In genomic region chr11:49273834-49274519, GRCm38 (mm10) we compare ENCODE assay signal across 34 mouse cellular contexts. TPM values are rescaled to one million over a fixed set of nuclear protein-coding genes. Genes with fewer than 3 reads are reported as not detected.
DNase-seq lines count a peak whose midpoint lies in the region; ATAC-seq and TF ChIP-seq lines count a peak whose summit lies in the region.
"Had no signal": no experiment of that assay in that cellular context is flagged by ENCODE, and none has a peak within 500 bp of the region (broad histone marks: within the 10 kb centered on the region; RNA-seq: fewer than 3 reads in every experiment).

No protein-coding gene starts in this region.

- DNase-seq in heart, adult 11 months = peak; percentile 82
- no peak for DNase-seq in heart, postnatal 14 days
- no peak for DNase-seq in neural tube, embryonic 10.5 days (ENCODE audit: extremely low spot score, low spot score)
- DNase-seq in hindbrain, postnatal 0 days (ENCODE audit: low spot score) = peak; percentile 39
- no peak for DNase-seq in frontal cortex, adult 2 months (ENCODE audit: extremely low spot score in 1 of 2, low spot score in 1 of 2)
- no peak for DNase-seq in frontal cortex, postnatal 10 days (ENCODE audit: low spot score in 2 of 2)
- DNase-seq: B cell, adult 2 months; cerebellum, adult 2 months; gastrocnemius, adult 2 months; heart, postnatal 4 days; kidney, adult 8-10 months; kidney, postnatal 36 days; liver, embryonic 13.5 days; lung, embryonic 14.5 days; retina, postnatal 1 day; right cerebral cortex, postnatal 25 days; spleen, adult 18-20 months had no signal

- intact Hi-C loops in heart, postnatal 14 days (cut with DNase I) = loop anchor here (5.0 kb wide), 1 partner anchor 402 kb away; the partner anchor contains the start of gene Irgm1

- no peak overlapping the region for H3K9ac ChIP-seq in neural tube, embryonic 12.5 days
- H3K9ac ChIP-seq in hindbrain, postnatal 0 days (replicated peaks; ENCODE audit: low read length) = 0 out of 2 replicates have a peak overlapping the region, but pooled peaks have one; percentile 1
- no peak overlapping the region for H3K9ac ChIP-seq in neural tube, embryonic 14.5 days (replicated peaks; ENCODE audit: low read depth, low read length)
- H3K9ac ChIP-seq: heart, embryonic 15.5 days; intestine, embryonic 15.5 days; liver, embryonic 13.5 days; lung, embryonic 14.5 days had no signal

- H3K27me3 ChIP-seq in neural tube, embryonic 12.5 days (replicated peaks) = no peaks in the 10 kb centered on the region
- H3K27me3 ChIP-seq in hindbrain, postnatal 0 days (ENCODE audit: insufficient read depth, low read length) = no peaks in the 10 kb centered on the region
- no peaks in the 10 kb centered on the region for H3K27me3 ChIP-seq in neural tube, embryonic 14.5 days (ENCODE audit: control insufficient read depth, insufficient read depth, low read length)
- H3K27me3 ChIP-seq: CH12.LX; heart, embryonic 15.5 days; intestine, embryonic 15.5 days; liver, embryonic 13.5 days; Patski had no signal

- H3K4me2 ChIP-seq in neural tube, embryonic 12.5 days (replicated peaks) = no peak overlapping the region
- H3K4me2 ChIP-seq in hindbrain, postnatal 0 days (ENCODE audit: low read depth, low read length) = no peak overlapping the region
- no peak overlapping the region for H3K4me2 ChIP-seq in neural tube, embryonic 14.5 days (ENCODE audit: low read depth, low read length)
- H3K4me2 ChIP-seq: heart, embryonic 15.5 days; intestine, embryonic 15.5 days; liver, embryonic 13.5 days; lung, embryonic 14.5 days had no signal

- WGBS in neural tube, embryonic 12.5 days = 53% methylated on average over 11 of the region's 11 CpGs
- WGBS in hindbrain, postnatal 0 days = 37% methylated on average over 11 of the region's 11 CpGs
- WGBS in neural tube, embryonic 14.5 days = 38% methylated on average over 11 of the region's 11 CpGs

- H3K4me1 ChIP-seq in neural tube, embryonic 12.5 days = peaks cover 6% of the 10 kb centered on the region
- no peaks in the 10 kb centered on the region for H3K4me1 ChIP-seq in hindbrain, postnatal 0 days (ENCODE audit: insufficient read depth, low read length)
- H3K4me1 ChIP-seq in neural tube, embryonic 14.5 days (ENCODE audit: control insufficient read depth, insufficient read depth, low read length) = no peaks in the 10 kb centered on the region
- H3K4me1 ChIP-seq: heart, embryonic 15.5 days; intestine, embryonic 15.5 days; liver, embryonic 13.5 days had no signal

- TF ChIP-seq CTCF in hindbrain, postnatal 0 days (IDR thresholded peaks at IDR 0.05; ENCODE audit: low read depth) = no peak

- H3K36me3 ChIP-seq in neural tube, embryonic 12.5 days = no peaks in the 10 kb centered on the region
- H3K36me3 ChIP-seq in hindbrain, postnatal 0 days (ENCODE audit: insufficient read depth, low read length) = no peaks in the 10 kb centered on the region
- H3K36me3 ChIP-seq in neural tube, embryonic 14.5 days (ENCODE audit: control insufficient read depth, insufficient read depth, low read length) = no peaks in the 10 kb centered on the region
- H3K36me3 ChIP-seq: G1E; heart, embryonic 15.5 days; intestine, embryonic 15.5 days; liver, embryonic 13.5 days had no signal

- peak; percentile 42; the same call in 1 of the 2 replicates for ATAC-seq in neural tube, embryonic 12.5 days (ENCODE audit: low FRiP score, low read depth)
- no peak for ATAC-seq in hindbrain, postnatal 0 days
- ATAC-seq in neural tube, embryonic 14.5 days (ENCODE audit: low read depth) = peak; percentile 63
- ATAC-seq: intestine, embryonic 15.5 days; Patski had no signal

- no peaks in the 10 kb centered on the region for H3K9me3 ChIP-seq in neural tube, embryonic 12.5 days
- H3K9me3 ChIP-seq in hindbrain, postnatal 0 days (ENCODE audit: low read length) = no peaks in the 10 kb centered on the region
- H3K9me3 ChIP-seq in neural tube, embryonic 14.5 days (ENCODE audit: control insufficient read depth, low read length) = no peaks in the 10 kb centered on the region
- H3K9me3 ChIP-seq: G1E; heart, embryonic 15.5 days; intestine, embryonic 15.5 days; liver, embryonic 13.5 days had no signal

- no peak overlapping the region for H3K27ac ChIP-seq in neural tube, embryonic 12.5 days
- no peak overlapping the region for H3K27ac ChIP-seq in hindbrain, postnatal 0 days
- H3K27ac ChIP-seq in neural tube, embryonic 14.5 days (ENCODE audit: low read depth, low read length) = peak overlapping the region; percentile 28; the same call in 1 of the 2 replicates
- H3K27ac ChIP-seq: gastrocnemius, adult 2 months; heart, embryonic 15.5 days; intestine, embryonic 15.5 days; liver, embryonic 13.5 days had no signal

- H3K4me3 ChIP-seq in neural tube, embryonic 12.5 days = no peak overlapping the region
- no peak overlapping the region for H3K4me3 ChIP-seq in hindbrain, postnatal 0 days (ENCODE audit: low read length)
- no peak overlapping the region for H3K4me3 ChIP-seq in neural tube, embryonic 14.5 days (ENCODE audit: low read depth, low read length)
- H3K4me3 ChIP-seq: gastrocnemius, adult 2 months; heart, embryonic 15.5 days; intestine, embryonic 15.5 days; liver, embryonic 13.5 days had no signal

RNA-seq across cellular contexts. Expression of gene Olfr1393, which starts 4.1 kb away (rescaled TPM):
- under 1 TPM; 0.32 to 0.48 TPM for total RNA-seq in heart, postnatal 14 days (2021)
- 0.06 TPM in 1 of 2 replicates, not detected in the other for polyA plus RNA-seq in neural tube, embryonic 12.5 days (2016; fragmentation: Nextera tagmentation; extraction: Ambion mirVana)
- 0.86 TPM in 1 of 2 replicates, not detected in the other for total RNA-seq in hindbrain, postnatal 0 days (2014; rRNA removed)
- polyA plus RNA-seq in hindbrain, postnatal 0 days (2015; fragmentation: Nextera tagmentation; extraction: Ambion mirVana) = 0.10 and 0.13 TPM in 2 replicates
- 0.09 TPM in 1 of 2 replicates, not detected in the other for polyA plus RNA-seq in neural tube, embryonic 14.5 days (2014; fragmentation: Nextera tagmentation; extraction: Ambion mirVana)
- 0.48 and 0.57 TPM in 2 replicates for polyA plus RNA-seq in frontal cortex, adult 2 months (2012; rRNA removed)
- total RNA-seq: adrenal gland, adult 18-20 months; CH12.LX; common myeloid progenitor, adult 5-6 weeks; gastrocnemius, adult 2 months; megakaryocyte, adult 5-6 weeks had no signal
- polyA plus RNA-seq: embryonic facial prominence, embryonic 11.5 days; forebrain, embryonic 11.5 days; G1E; heart, embryonic 15.5 days; intestine, embryonic 15.5 days; liver, embryonic 13.5 days; lung, embryonic 14.5 days had no signal

RNA-seq across cellular contexts. Expression of gene Olfr1392, which starts 11.1 kb away (rescaled TPM):
- not detected for total RNA-seq in heart, postnatal 14 days (2021)
- 0.20 TPM in 1 of 2 replicates, not detected in the other for polyA plus RNA-seq in neural tube, embryonic 12.5 days (2016; fragmentation: Nextera tagmentation; extraction: Ambion mirVana)
- not detected in 2 replicates for total RNA-seq in hindbrain, postnatal 0 days (2014; rRNA removed)
- polyA plus RNA-seq in hindbrain, postnatal 0 days (2015; fragmentation: Nextera tagmentation; extraction: Ambion mirVana) = not detected in 2 replicates
- polyA plus RNA-seq in neural tube, embryonic 14.5 days (2014; fragmentation: Nextera tagmentation; extraction: Ambion mirVana) = not detected in 2 replicates
- 0.11 and 0.18 TPM in 2 replicates for polyA plus RNA-seq in frontal cortex, adult 2 months (2012; rRNA removed)
- total RNA-seq: CH12.LX; common myeloid progenitor, adult 5-6 weeks; gastrocnemius, adult 2 months; gastrocnemius, postnatal 4 days; megakaryocyte, adult 5-6 weeks had no signal
- polyA plus RNA-seq: embryonic facial prominence, embryonic 11.5 days; forebrain, embryonic 11.5 days; G1E; heart, embryonic 15.5 days; intestine, embryonic 15.5 days; liver, embryonic 13.5 days; lung, embryonic 14.5 days had no signal

RNA-seq across cellular contexts. Expression of gene Mgat1, which starts 30.0 kb away (rescaled TPM):
- total RNA-seq in heart, postnatal 14 days (2021) = 10 to 100 TPM; 59.3 to 68.4 TPM
- 36.6 and 36.7 TPM in 2 replicates for polyA plus RNA-seq in neural tube, embryonic 12.5 days (2016; fragmentation: Nextera tagmentation; extraction: Ambion mirVana)
- total RNA-seq in hindbrain, postnatal 0 days (2014; rRNA removed) = 87.4 and 109 TPM in 2 replicates
- 33.6 and 35.3 TPM in 2 replicates for polyA plus RNA-seq in hindbrain, postnatal 0 days (2015; fragmentation: Nextera tagmentation; extraction: Ambion mirVana)
- 22.6 and 29.3 TPM in 2 replicates for polyA plus RNA-seq in neural tube, embryonic 14.5 days (2014; fragmentation: Nextera tagmentation; extraction: Ambion mirVana)
- polyA plus RNA-seq in frontal cortex, adult 2 months (2012; rRNA removed) = 58.5 and 65.0 TPM in 2 replicates

RNA-seq across cellular contexts. Expression of gene Olfr10, which starts 30.6 kb away (rescaled TPM):
- total RNA-seq in heart, postnatal 14 days (2021) = not detected
- polyA plus RNA-seq in neural tube, embryonic 12.5 days (2016; fragmentation: Nextera tagmentation; extraction: Ambion mirVana) = not detected in 2 replicates
- total RNA-seq in hindbrain, postnatal 0 days (2014; rRNA removed) = not detected in 2 replicates
- polyA plus RNA-seq in hindbrain, postnatal 0 days (2015; fragmentation: Nextera tagmentation; extraction: Ambion mirVana) = not detected in 2 replicates
- polyA plus RNA-seq in neural tube, embryonic 14.5 days (2014; fragmentation: Nextera tagmentation; extraction: Ambion mirVana) = not detected in 2 replicates
- polyA plus RNA-seq in frontal cortex, adult 2 months (2012; rRNA removed) = not detected in 2 replicates
- total RNA-seq: adrenal gland, adult 18-20 months; CH12.LX; common myeloid progenitor, adult 5-6 weeks; gastrocnemius, adult 2 months; gastrocnemius, postnatal 4 days; heart, postnatal 4 days; left cerebral cortex, postnatal 25 days; megakaryocyte, adult 5-6 weeks had no signal
- polyA plus RNA-seq: cerebellum, adult 2 months; embryonic facial prominence, embryonic 11.5 days; forebrain, embryonic 11.5 days; G1E; heart, embryonic 15.5 days; intestine, embryonic 15.5 days; limb, embryonic 14.5 days; liver, embryonic 13.5 days; lung, embryonic 14.5 days; testis, adult 2 months; urinary bladder, adult 2 months had no signal

RNA-seq across cellular contexts. Expression of gene Olfr1391, which starts 48.6 kb away (rescaled TPM):
- not detected for total RNA-seq in heart, postnatal 14 days (2021)
- not detected in 2 replicates for polyA plus RNA-seq in neural tube, embryonic 12.5 days (2016; fragmentation: Nextera tagmentation; extraction: Ambion mirVana)
- not detected in 2 replicates for total RNA-seq in hindbrain, postnatal 0 days (2014; rRNA removed)
- polyA plus RNA-seq in hindbrain, postnatal 0 days (2015; fragmentation: Nextera tagmentation; extraction: Ambion mirVana) = not detected in 2 replicates
- not detected in 2 replicates for polyA plus RNA-seq in neural tube, embryonic 14.5 days (2014; fragmentation: Nextera tagmentation; extraction: Ambion mirVana)
- polyA plus RNA-seq in frontal cortex, adult 2 months (2012; rRNA removed) = not detected in 2 replicates
- total RNA-seq: adrenal gland, adult 18-20 months; CH12.LX; common myeloid progenitor, adult 5-6 weeks; gastrocnemius, adult 2 months; gastrocnemius, postnatal 4 days; heart, postnatal 4 days; left cerebral cortex, postnatal 25 days; megakaryocyte, adult 5-6 weeks had no signal
- polyA plus RNA-seq: cerebellum, adult 2 months; embryonic facial prominence, embryonic 11.5 days; forebrain, embryonic 11.5 days; G1E; heart, embryonic 15.5 days; intestine, embryonic 15.5 days; limb, embryonic 14.5 days; liver, embryonic 13.5 days; lung, embryonic 14.5 days; Patski; testis, adult 2 months; urinary bladder, adult 2 months had no signal

Comparison
In these comparisons a context has a peak if more than half of its experiments do, and no peak if none do; other contexts are left out.
1. DNase-seq: peak in heart, adult 11 months (single experiment) and hindbrain, postnatal 0 days (single experiment); none in heart, postnatal 14 days (0 of 2), neural tube, embryonic 10.5 days (single experiment), frontal cortex, adult 2 months (0 of 2) and frontal cortex, postnatal 10 days (0 of 2).